Mouse (Mus musculus): ENCODE results near the gene Taok3.

GRCm38 (mm10) chr5:117198390-117198789, 78.5 kb downstream of the Taok3 start:
- TF ChIP-seq RCOR1 (IDR thresholded peaks at IDR 0.05; ENCODE audit: low read depth, low read length) (no peak), RAD21 (IDR thresholded peaks at IDR 0.05; ENCODE audit: low read depth, low read length) (no peak), POLR2A (IDR thresholded peaks at IDR 0.05; ENCODE audit: control insufficient read depth in 1 of 2, insufficient read depth in 1 of 2, low read depth in 1 of 2, low read length in 2 of 2, poor library complexity in 1 of 2) (no peak), CTCF (IDR thresholded peaks at IDR 0.05 in 2 of 3, conservative IDR thresholded peaks at IDR 0.05 in 1 of 3; ENCODE audit: control insufficient read depth in 1 of 3, insufficient read depth in 1 of 3, low read depth in 2 of 3, low read length in 3 of 3, poor library complexity in 1 of 3, severe bottlenecking in 1 of 3) (peak; percentile 38 to 48 (median 45)), EP300 (IDR thresholded peaks at IDR 0.05; ENCODE audit: low read depth in 1 of 2, low read length in 2 of 2) (no peak), MEF2A (IDR thresholded peaks at IDR 0.05; ENCODE audit: extremely low read depth, insufficient replicate concordance, low read depth, low read length, poor library complexity, severe bottlenecking) (no peak), TAL1 (IDR thresholded peaks at IDR 0.05; ENCODE audit: low read length) (no peak), USF1 (IDR thresholded peaks at IDR 0.05; ENCODE audit: low read depth, low read length) (no peak), ZC3H11A (IDR thresholded peaks at IDR 0.05; ENCODE audit: low read depth, low read length) (no peak), JUND (IDR thresholded peaks at IDR 0.05; ENCODE audit: low read depth, low read length) (no peak)
